Mouse (Mus musculus) forebrain, embryonic 15.5 days (tissue): Measurements from ENCODE around the gene Pold2. TPM values are rescaled to one million over a fixed set of nuclear protein-coding genes. Genes with fewer than 3 reads are reported as not detected.
"Not testable (repeated sequence)": the region's sequence is repeated elsewhere in the genome, so short reads cannot be mapped to it uniquely, and the experiment has no call there.

Experiments used
- ATAC-seq: fragments of 200-750 bp; cut with Nextera tagmentation; replicated peaks from 2 replicates; pipeline ENCODE4 v1.8.0; 2017; ENCODE audit warnings: mild to moderate bottlenecking, moderate TSS enrichment, moderate library complexity
- H3K27ac ChIP-seq: fragments of 300-500 bp; sonication (generic); replicated peaks from 2 replicates; pipeline ENCODE4 v1.5.1; 2015; ENCODE audit warnings: mild to moderate bottlenecking, inconsistent platforms
- H3K27me3 ChIP-seq: fragments of 300-500 bp; sonication (generic); 2 replicates; pipeline ENCODE4 v1.6.1; 2015; ENCODE audit warnings: inconsistent platforms
- H3K36me3 ChIP-seq: fragments of 300-500 bp; sonication (generic); 2 replicates; pipeline ENCODE4 v1.6.1; 2015; ENCODE audit warnings: mild to moderate bottlenecking, inconsistent platforms
- H3K4me1 ChIP-seq: fragments of 300-500 bp; sonication (generic); 2 replicates; pipeline ENCODE4 v1.6.1; 2015; ENCODE audit warnings: inconsistent platforms
- H3K4me2 ChIP-seq: fragments of 300-500 bp; sonication (generic); replicated peaks from 2 replicates; pipeline ENCODE4 v1.6.1; 2015; ENCODE audit warnings: mild to moderate bottlenecking, inconsistent platforms
- H3K4me3 ChIP-seq: fragments of 300-500 bp; sonication (generic); 2 replicates; pipeline ENCODE4 v1.5.1; 2015; ENCODE audit warnings: mild to moderate bottlenecking, inconsistent platforms
- H3K9ac ChIP-seq: fragments of 300-500 bp; sonication (generic); replicated peaks from 2 replicates; pipeline ENCODE4 v1.6.1; 2015; ENCODE audit warnings: mild to moderate bottlenecking, inconsistent platforms
- H3K9me3 ChIP-seq: fragments of 300-500 bp; sonication (generic); 2 replicates; pipeline ENCODE4 v1.6.1; 2016; ENCODE audit warnings: inconsistent platforms
- WGBS: fragments of 180-500 bp; shearing (Covaris S2); methylation state at CpG from one replicate; pipeline ENCODE4 v1.1.7; 2015; ENCODE audit warnings: mixed read lengths; 5-methylcytosine and 5-hydroxymethylcytosine counted together
- polyA plus RNA-seq: library from polyadenylated mRNA; unstranded; fragments of >200 nt; fragmentation: Nextera tagmentation; extraction: Ambion mirVana; gene quantifications from 2 replicates; pipeline ENCODE4 v1.2.1, GENCODE M21; 2015

The Pold2 gene
- polyA plus RNA-seq, 1 experiment from 2014 or later, result 72.6 TPM

DNA sequence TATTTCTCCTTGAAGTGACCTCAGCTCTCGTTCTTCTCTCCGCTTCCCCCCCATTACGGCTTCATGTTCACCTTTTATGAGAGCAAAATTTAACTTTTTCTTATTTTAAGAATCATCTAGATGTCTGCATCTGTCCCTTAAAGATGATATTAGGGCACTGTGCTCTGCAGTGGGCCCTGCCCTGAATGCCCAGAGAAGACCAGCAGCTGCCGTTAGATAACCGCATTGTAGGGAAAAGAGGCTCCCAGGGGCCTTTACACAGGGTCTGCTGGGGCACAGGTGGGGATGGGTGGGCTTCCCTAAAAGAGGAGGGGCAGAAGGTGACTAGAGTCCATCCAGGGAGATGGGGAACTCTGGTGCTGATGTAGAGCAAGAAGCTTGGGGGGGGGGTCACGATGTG lies 15.7 kb upstream of the Pold2 start:
- no peaks in the 10 kb centered on the region for H3K9me3 ChIP-seq
- ATAC-seq, result no peak
- no peaks in the 10 kb centered on the region for H3K27me3 ChIP-seq
- H3K4me2 ChIP-seq, result no peak overlapping the region
- 73% methylated on average over 6 of the region's 6 CpGs for WGBS
- no peaks in the 10 kb centered on the region for H3K36me3 ChIP-seq
- 0 out of 2 replicates have a peak, but pooled peaks cover 6% of the 10 kb centered on the region for H3K4me1 ChIP-seq
- no peak overlapping the region for H3K9ac ChIP-seq
- no peak overlapping the region for H3K27ac ChIP-seq
- no peak overlapping the region for H3K4me3 ChIP-seq

DNA sequence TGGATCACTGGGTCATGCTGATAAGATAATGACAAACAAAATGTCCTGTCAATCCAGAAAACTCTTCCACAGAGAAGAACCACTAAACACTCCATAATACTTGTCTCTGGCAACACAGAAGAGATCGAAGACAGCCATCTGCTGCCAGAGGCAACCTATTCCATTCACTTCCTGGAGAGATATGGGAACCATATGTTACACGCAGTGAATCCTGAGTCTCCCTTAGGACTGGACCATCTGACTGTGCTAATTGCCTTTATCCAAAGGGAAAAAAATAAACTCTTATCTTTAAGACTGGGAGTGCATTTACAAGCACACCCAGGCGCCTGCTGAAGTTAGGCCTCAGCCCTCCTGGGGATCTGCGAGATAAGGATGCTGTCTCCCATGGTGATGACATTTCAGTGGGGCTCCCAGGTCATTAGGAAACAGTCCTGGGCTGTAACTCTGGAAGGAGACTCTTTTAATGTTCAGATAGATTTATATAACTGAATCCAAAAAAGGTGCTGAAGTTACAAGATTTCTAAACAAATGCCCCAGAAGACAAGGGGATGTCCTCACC lies 14.8 kb upstream of the Pold2 start:
- Histone ChIP-seq H3K4me1 (0 out of 2 replicates have a peak, but pooled peaks cover 6% of the 10 kb centered on the region), H3K4me3 (no peak overlapping the region), H3K27me3 (no peaks in the 10 kb centered on the region), H3K27ac (peak overlapping the region; percentile 48), H3K4me2 (no peak overlapping the region), H3K9me3 (no peaks in the 10 kb centered on the region), H3K9ac (no peak overlapping the region), H3K36me3 (no peaks in the 10 kb centered on the region)
- ATAC-seq, result 0 out of 2 replicates have a peak, but pooled peaks have one; percentile 23
- WGBS, result 63% methylated on average over 4 of the region's 4 CpGs

DNA sequence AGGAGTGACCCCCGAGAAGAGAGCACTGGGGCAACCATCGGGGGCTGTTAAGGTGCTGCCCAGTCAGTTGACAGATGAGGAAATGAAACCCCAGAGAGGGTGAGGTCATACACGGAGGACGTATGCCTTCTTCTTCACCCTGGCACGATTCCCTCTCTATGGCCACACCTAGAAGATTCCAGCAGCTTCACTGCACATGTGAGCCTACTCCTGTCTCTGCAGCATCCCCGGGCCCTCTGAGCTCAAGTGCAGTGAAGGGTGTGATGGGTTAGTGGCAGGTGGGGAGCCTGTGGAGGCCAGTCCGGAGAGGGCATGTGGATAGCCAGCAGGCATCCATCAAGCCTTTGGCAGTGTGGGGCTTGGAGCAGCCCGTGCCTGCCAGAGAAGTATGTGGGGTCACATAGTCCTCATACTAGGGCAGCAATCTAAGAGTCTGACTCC lies 14.1 kb upstream of the Pold2 start:
- Histone ChIP-seq H3K27me3 (no peaks in the 10 kb centered on the region), H3K36me3 (no peaks in the 10 kb centered on the region), H3K9ac (no peak overlapping the region), H3K4me1 (0 out of 2 replicates have a peak, but pooled peaks cover 10% of the 10 kb centered on the region), H3K9me3 (no peaks in the 10 kb centered on the region), H3K4me2 (no peak overlapping the region), H3K27ac (peak overlapping the region; percentile 48), H3K4me3 (no peak overlapping the region)
- WGBS, result 78% methylated on average over 8 of the region's 8 CpGs
- no peak for ATAC-seq

DNA sequence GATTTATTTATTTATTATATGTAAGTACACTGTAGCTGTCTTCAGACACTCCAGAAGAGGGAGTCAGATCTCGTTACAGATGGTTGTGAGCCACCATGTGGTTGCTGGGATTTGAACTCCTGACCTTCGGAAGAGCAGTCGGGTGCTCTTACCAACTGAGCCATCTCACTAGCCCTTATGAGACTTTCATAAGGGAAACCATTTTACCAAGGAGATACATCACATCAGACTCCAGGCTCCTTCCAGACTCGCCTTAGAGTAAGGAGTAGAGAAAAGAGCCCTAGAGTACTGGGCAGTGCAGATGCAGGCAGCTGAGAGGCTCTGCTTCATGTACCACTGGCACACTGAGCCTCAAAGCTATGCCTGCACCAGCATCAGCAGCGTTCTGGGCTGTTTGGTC lies 10.5 kb upstream of the Pold2 start:
- ATAC-seq, H3K27me3 ChIP-seq, H3K9ac ChIP-seq, H3K9me3 ChIP-seq, H3K4me2 ChIP-seq, H3K4me3 ChIP-seq, H3K36me3 ChIP-seq, H3K27ac ChIP-seq: not testable (repeated sequence)
- WGBS, result 78% methylated on average over 5 of the region's 5 CpGs
- H3K4me1 ChIP-seq, result 0 out of 2 replicates have a peak, but pooled peaks cover 20% of the 10 kb centered on the region

DNA sequence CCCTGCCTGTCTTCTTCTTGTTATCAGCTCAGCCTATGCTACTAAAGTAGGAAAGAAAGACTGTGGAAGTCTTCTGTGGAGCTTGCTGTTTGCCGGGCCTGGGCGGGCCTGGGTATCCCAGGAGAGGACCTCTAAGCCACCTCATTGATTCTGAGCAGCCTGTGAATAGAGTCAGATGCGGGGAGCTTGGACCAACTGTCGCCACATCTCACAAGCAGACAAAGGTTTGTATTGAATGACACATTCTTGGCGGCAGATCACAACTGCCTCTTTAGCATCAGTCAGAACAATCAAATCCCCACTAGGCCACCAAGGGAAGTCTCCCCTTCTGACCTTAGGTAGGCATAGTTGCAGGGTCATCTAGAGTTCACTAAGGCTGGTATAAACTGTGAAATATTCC lies 9.2 kb upstream of the Pold2 start:
- 8% methylated on average over 5 of the region's 5 CpGs for WGBS
- no peak for ATAC-seq
- no peak overlapping the region for H3K27ac ChIP-seq

DNA sequence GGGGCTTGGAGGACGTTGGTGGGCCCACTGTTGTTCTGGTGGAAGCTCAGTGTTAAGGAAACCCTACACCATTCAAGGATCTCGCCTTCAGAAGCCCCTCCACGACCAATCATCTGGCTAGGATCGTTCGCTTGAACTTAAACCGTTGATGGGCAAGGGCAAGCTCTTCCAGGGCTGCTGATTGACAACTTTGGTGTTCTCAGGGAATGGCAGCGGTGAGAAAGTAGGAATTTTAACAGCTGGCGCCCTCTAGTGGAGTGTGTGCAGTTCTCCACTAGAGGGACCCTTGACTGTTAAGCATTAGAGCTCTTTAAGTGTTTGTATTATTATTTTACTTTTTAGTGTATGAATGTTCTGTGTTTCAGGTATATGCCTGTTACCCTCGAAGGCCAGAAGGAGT lies 8.1 kb upstream of the Pold2 start:
- Histone ChIP-seq H3K27me3 (no peaks in the 10 kb centered on the region), H3K4me3 (no peak overlapping the region), H3K4me2 (no peak overlapping the region), H3K9ac (no peak overlapping the region), H3K27ac (no peak overlapping the region; the same call in 1 of the 2 replicates), H3K36me3 (no peaks in the 10 kb centered on the region), H3K4me1 (0 out of 2 replicates have a peak, but pooled peaks cover 14% of the 10 kb centered on the region), H3K9me3 (no peaks in the 10 kb centered on the region)
- 16% methylated on average over 9 of the region's 9 CpGs for WGBS
- ATAC-seq, result 0 out of 2 replicates have a peak, but pooled peaks have one; percentile 49

More for the DNA sequence above, 9.2 kb upstream of the Pold2 start:
- H3K4me1 ChIP-seq, result 0 out of 2 replicates have a peak, but pooled peaks cover 16% of the 10 kb centered on the region
- no peaks in the 10 kb centered on the region for H3K27me3 ChIP-seq
- no peaks in the 10 kb centered on the region for H3K9me3 ChIP-seq
- no peak overlapping the region for H3K4me3 ChIP-seq
- no peaks in the 10 kb centered on the region for H3K36me3 ChIP-seq
- H3K4me2 ChIP-seq, result no peak overlapping the region
- no peak overlapping the region for H3K9ac ChIP-seq

DNA sequence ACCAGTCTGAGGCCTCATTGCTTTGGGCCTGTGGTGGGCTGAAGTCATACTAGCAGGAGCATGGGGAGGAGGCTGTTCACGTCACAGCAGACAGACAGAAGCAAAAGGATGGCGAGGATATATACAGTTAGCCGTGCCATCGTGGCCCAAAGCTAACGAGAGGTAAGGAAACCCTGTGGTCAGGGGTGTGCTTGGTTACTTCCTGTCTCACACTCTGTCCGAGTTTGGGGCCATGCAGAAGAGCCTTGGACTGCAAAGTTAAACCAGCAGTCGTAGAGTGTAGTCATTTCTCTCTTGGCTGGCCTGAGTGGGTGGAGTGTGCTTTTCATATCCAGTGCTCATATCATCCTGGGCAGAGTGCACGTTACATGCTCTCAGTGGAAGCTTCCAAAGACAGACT lies 4.4 kb upstream of the Pold2 start:
- Histone ChIP-seq H3K36me3 (no peaks in the 10 kb centered on the region), H3K9ac (no peak overlapping the region), H3K4me1 (peaks cover 22% of the 10 kb centered on the region), H3K4me2 (no peak overlapping the region), H3K4me3 (no peak overlapping the region), H3K9me3 (no peaks in the 10 kb centered on the region), H3K27ac (no peak overlapping the region), H3K27me3 (no peaks in the 10 kb centered on the region)
- no peak for ATAC-seq
- 84% methylated on average over 8 of the region's 8 CpGs for WGBS

DNA sequence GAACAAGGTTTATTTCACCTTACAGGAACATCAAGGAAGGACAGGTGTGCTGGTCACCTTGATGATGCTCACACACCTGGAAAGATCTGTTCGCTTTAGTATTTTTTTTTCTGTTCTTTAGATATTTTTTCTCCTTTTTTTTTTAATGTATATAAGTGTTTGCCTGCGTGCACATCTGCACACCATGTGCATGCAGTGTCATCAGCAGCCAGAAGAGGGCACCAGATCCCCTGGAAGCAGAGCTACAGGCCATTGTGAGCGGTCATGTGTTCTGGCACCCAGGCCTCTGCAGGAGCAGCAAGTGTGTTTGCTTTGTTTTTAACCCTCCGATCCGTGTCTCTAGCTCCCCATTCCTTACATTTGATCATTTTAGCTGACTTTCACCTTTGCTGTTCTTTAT lies 1.8 kb upstream of the Pold2 start:
- 49% methylated on average over 5 of the region's 5 CpGs for WGBS
- H3K4me3 ChIP-seq, result no peak overlapping the region
- H3K9ac ChIP-seq, result no peak overlapping the region
- no peak overlapping the region for H3K4me2 ChIP-seq
- H3K9me3 ChIP-seq, result no peaks in the 10 kb centered on the region
- no peak for ATAC-seq
- peaks cover 25% of the 10 kb centered on the region for H3K4me1 ChIP-seq
- no peak overlapping the region for H3K27ac ChIP-seq
- H3K27me3 ChIP-seq, result no peaks in the 10 kb centered on the region
- 0 out of 2 replicates have a peak, but pooled peaks cover 3% of the 10 kb centered on the region for H3K36me3 ChIP-seq

DNA sequence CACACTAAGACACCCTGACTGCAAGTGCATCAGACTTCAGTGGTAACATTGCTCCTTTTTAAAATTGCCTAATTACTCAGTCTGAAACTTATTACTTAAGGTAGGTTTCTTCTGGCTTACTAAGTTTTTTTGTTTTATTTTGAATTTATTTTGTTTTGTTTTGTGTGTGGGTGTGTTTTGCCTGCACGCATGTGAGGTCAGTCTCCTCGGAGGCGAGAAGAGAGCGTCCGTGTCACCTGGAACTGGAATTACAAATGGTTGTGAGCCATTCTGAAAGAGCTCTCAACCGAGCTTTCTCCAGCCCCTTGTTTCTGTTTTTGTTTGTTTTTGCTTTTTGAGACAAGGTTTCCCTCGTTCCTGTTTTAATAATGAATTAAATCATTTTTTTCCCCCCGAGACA lies 569 bp upstream of the Pold2 start:
- Histone ChIP-seq H3K4me3 (peak overlapping the region; percentile 78), H3K27me3 (no peaks in the 10 kb centered on the region), H3K36me3 (peaks cover 10% of the 10 kb centered on the region; the same call in 1 of the 2 replicates), H3K9me3 (no peaks in the 10 kb centered on the region), H3K27ac (peak overlapping the region; percentile 85), H3K4me1 (peaks cover 25% of the 10 kb centered on the region), H3K4me2 (peak overlapping the region; percentile 63), H3K9ac (peak overlapping the region; percentile 60)
- WGBS, result 37% methylated on average over 8 of the region's 8 CpGs
- ATAC-seq, result no peak

DNA sequence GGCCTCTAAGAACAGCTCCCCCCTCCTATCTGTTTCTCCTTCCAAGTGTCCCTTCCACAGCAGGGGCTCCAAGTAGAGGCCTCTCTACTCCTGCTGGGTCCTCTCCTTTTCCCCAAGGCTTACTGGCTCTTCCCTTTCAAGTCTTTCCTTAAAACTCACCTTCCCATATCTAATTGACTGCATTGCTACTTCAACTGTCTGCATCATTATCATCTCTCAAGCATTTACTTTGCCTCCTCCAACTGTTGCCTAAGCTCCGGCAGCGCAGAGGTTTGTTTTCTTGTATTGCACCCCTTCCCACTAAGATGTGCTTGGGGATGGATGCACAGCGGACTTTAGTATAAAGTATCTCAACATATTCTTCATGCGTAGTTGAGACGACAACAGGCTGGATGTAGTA lies 671 bp downstream of the Pold2 start:
- no peak for ATAC-seq
- peak overlapping the region; percentile 63 for H3K4me2 ChIP-seq
- no peaks in the 10 kb centered on the region for H3K9me3 ChIP-seq
- H3K4me1 ChIP-seq, result peaks cover 25% of the 10 kb centered on the region
- H3K27me3 ChIP-seq, result no peaks in the 10 kb centered on the region
- H3K4me3 ChIP-seq, result peak overlapping the region; percentile 78
- peak overlapping the region; percentile 59 for H3K9ac ChIP-seq
- H3K36me3 ChIP-seq, result peaks cover 16% of the 10 kb centered on the region
- H3K27ac ChIP-seq, result no peak overlapping the region
- 4% methylated on average over 5 of the region's 5 CpGs for WGBS

DNA sequence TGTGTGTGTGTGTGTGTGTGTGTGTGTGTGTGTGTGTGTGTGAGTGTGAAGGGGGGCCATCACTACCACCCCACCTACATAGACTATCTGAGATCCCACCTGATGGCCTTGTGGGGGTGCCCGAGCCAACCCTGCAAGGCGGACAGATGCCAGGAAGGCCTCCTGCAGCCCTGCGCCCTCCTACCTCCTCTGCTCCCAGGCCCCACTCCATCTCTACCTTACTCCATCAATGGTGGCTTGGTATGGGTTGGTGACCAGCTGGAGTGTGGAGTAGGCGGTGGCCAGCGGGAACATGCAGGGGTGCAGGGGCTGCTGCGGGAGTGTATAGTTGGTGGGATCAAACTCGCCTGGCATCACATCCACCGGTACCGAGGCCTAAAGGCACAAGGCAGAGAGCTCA lies 4.9 kb downstream of the Pold2 start:
- no peak for ATAC-seq
- H3K27me3 ChIP-seq, result no peaks in the 10 kb centered on the region
- H3K4me3 ChIP-seq, result no peak overlapping the region
- no peak overlapping the region for H3K27ac ChIP-seq
- H3K4me2 ChIP-seq, result no peak overlapping the region
- WGBS, result 97% methylated on average over 9 of the region's 9 CpGs
- no peaks in the 10 kb centered on the region for H3K9me3 ChIP-seq
- H3K9ac ChIP-seq, result no peak overlapping the region
- H3K36me3 ChIP-seq, result peaks cover 26% of the 10 kb centered on the region
- H3K4me1 ChIP-seq, result peaks cover 17% of the 10 kb centered on the region

DNA sequence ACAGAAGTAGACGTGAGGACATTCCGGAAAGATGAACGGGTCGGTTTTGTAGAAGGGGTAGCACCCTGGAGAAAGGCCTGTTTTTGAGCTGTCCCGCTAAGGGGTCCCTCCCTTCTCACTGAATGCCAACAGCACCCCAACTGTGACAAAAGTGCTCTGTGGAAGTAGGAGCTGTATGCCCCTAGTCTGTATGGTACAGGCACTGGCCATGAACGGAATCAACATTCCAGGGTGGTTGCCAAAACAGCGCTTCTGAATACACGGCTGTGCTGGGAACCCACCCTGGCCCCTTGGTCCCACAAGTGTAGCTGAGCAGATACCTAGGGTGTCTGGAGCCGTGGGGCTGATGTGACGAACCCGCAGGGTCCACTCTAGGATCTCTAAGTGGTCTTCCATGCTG lies 5.4 kb downstream of the Pold2 start:
- H3K4me1 ChIP-seq, result peaks cover 17% of the 10 kb centered on the region
- WGBS, result 96% methylated on average over 11 of the region's 11 CpGs
- H3K4me2 ChIP-seq, result no peak overlapping the region
- H3K27me3 ChIP-seq, result no peaks in the 10 kb centered on the region
- no peak overlapping the region for H3K4me3 ChIP-seq
- H3K9ac ChIP-seq, result no peak overlapping the region
- ATAC-seq, result no peak
- H3K27ac ChIP-seq, result no peak overlapping the region
- peaks cover 26% of the 10 kb centered on the region for H3K36me3 ChIP-seq
- H3K9me3 ChIP-seq, result no peaks in the 10 kb centered on the region

DNA sequence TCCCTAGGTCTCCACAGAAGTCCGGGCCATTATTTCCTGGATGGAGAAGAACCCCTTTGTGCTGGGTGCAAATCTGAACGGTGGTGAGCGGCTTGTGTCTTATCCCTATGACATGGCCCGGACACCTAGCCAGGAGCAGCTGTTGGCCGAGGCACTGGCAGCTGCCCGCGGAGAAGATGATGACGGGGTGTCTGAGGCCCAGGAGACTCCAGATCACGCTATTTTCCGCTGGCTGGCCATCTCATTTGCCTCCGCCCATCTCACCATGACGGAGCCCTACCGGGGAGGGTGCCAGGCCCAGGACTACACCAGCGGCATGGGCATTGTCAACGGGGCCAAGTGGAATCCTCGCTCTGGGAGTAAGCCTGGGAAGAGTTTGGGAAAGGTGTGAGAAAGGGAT lies 8.0 kb downstream of the Pold2 start:
- H3K9me3 ChIP-seq, result no peaks in the 10 kb centered on the region
- no peak overlapping the region for H3K27ac ChIP-seq
- H3K4me1 ChIP-seq, result no peaks in the 10 kb centered on the region
- no peak for ATAC-seq
- no peak overlapping the region for H3K4me2 ChIP-seq
- H3K36me3 ChIP-seq, result peaks cover 25% of the 10 kb centered on the region
- H3K27me3 ChIP-seq, result no peaks in the 10 kb centered on the region
- H3K4me3 ChIP-seq, result no peak overlapping the region
- whole genome bisulfite sequencing, result 90% methylated on average over 16 of the region's 16 CpGs
- H3K9ac ChIP-seq, result no peak overlapping the region
